Comparison of ENCODE assay signal across 8 mouse cellular contexts in the genomic region with DNA sequence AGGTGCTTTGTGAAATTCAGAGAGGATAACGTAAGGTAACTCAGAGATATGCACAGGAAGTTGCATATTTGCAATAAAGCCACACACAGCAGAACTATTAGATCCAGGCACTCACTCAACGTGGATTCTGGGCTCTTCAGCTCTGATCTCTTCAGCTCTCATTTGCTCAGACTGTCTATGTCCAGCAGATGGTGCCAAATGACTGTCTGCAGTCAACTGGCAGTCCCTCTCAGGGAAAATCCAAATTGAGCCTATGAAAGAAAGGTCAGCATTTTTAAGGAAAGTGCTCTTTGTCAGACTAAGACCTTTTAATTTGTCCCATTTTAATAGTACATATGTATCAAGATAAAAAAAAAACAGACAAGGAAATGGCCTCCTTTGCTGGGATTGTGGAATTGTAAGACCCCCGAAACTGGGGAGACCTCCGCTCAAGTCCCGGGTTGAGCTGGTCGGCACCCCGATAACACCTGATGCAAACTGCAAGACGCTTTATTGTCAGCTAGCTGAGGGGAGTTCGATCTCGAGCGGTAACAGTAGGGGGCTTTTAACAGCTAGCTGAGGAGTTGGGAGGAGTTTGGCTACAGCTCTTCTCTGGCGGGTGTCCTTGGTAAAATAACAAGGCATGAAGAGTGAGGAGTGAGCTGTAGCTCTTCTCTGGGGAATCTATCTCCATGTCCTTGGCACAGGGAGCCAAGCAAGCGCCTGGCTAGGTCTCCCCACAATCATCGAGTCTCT. TPM values are rescaled to one million over a fixed set of nuclear protein-coding genes. Genes with fewer than 3 reads are reported as not detected.
A peak's percentile ranks its signal among the peaks of the same experiment; 100 is the strongest.
DNase-seq lines count a peak whose midpoint lies in the region; ATAC-seq lines count a peak whose summit lies in the region.

No protein-coding gene starts in this region.

- peak overlapping the region; percentile 87 for H3K4me2 ChIP-seq in heart, embryonic 16.5 days (ENCODE audit: low read depth, low read length)
- H3K4me2 ChIP-seq in stomach, embryonic 16.5 days (ENCODE audit: low read depth, low read length), result peak overlapping the region; percentile 56

- H3K27ac ChIP-seq in embryonic facial prominence, embryonic 10.5 days (replicated peaks), result peak overlapping the region; percentile 44; the same call in 1 of the 2 replicates
- H3K27ac ChIP-seq in heart, embryonic 16.5 days (ENCODE audit: low read length), result no peak overlapping the region
- H3K27ac ChIP-seq in midbrain, embryonic 10.5 days (replicated peaks), result peak overlapping the region; percentile 67; the same call in 1 of the 2 replicates
- no peak overlapping the region for H3K27ac ChIP-seq in stomach, embryonic 16.5 days (ENCODE audit: low read length)

- no peaks in the 10 kb centered on the region for H3K36me3 ChIP-seq in embryonic facial prominence, embryonic 10.5 days (replicated peaks)
- no peaks in the 10 kb centered on the region for H3K36me3 ChIP-seq in heart, embryonic 16.5 days (ENCODE audit: control insufficient read depth, insufficient read depth)
- no peaks in the 10 kb centered on the region for H3K36me3 ChIP-seq in midbrain, embryonic 10.5 days
- H3K36me3 ChIP-seq in stomach, embryonic 16.5 days (ENCODE audit: control insufficient read depth, insufficient read depth, low read length), result no peaks in the 10 kb centered on the region

- H3K9ac ChIP-seq in heart, embryonic 16.5 days (ENCODE audit: low read length), result peak overlapping the region; percentile 66
- H3K9ac ChIP-seq in stomach, embryonic 16.5 days (ENCODE audit: low read length), result peak overlapping the region; percentile 56; the same call in 1 of the 2 replicates

- H3K9me3 ChIP-seq in embryonic facial prominence, embryonic 10.5 days, result no peaks in the 10 kb centered on the region
- H3K9me3 ChIP-seq in heart, embryonic 16.5 days (replicated peaks; ENCODE audit: control insufficient read depth, low read length), result no peaks in the 10 kb centered on the region
- no peaks in the 10 kb centered on the region for H3K9me3 ChIP-seq in midbrain, embryonic 10.5 days (replicated peaks)
- H3K9me3 ChIP-seq in stomach, embryonic 16.5 days (replicated peaks; ENCODE audit: control insufficient read depth, low read length), result no peaks in the 10 kb centered on the region

- intact Hi-C loops in heart, postnatal 25 days (cut with DNase I), result no loop called here

- DNase-seq in heart, adult 11 months, result peak; percentile 72
- DNase-seq in heart, postnatal 25 days (ENCODE audit: low spot score), result no peak
- peak; percentile 40 for DNase-seq in adrenal gland, adult 8-10 months
- DNase-seq in embryonic facial prominence, embryonic 10.5 days (ENCODE audit: low spot score), result peak; percentile 60
- DNase-seq in layer of hippocampus, adult 9-11 months, result peak; percentile 52
- peak; percentile 47 for DNase-seq in midbrain, embryonic 10.5 days (ENCODE audit: low spot score)

- peaks cover 6% of the 10 kb centered on the region; the same call in 1 of the 2 replicates for H3K4me1 ChIP-seq in embryonic facial prominence, embryonic 10.5 days
- H3K4me1 ChIP-seq in heart, embryonic 16.5 days (ENCODE audit: control insufficient read depth, insufficient read depth, low read length), result no peaks in the 10 kb centered on the region; the same call in 1 of the 2 replicates
- H3K4me1 ChIP-seq in midbrain, embryonic 10.5 days, result peaks cover 6% of the 10 kb centered on the region
- H3K4me1 ChIP-seq in stomach, embryonic 16.5 days (ENCODE audit: control insufficient read depth, insufficient read depth, low read length), result peaks cover 3% of the 10 kb centered on the region; the same call in 1 of the 2 replicates

- no peak for ATAC-seq in heart, embryonic 16.5 days (replicated peaks; ENCODE audit: extremely low read depth, insufficient read depth, low FRiP score)
- peak; percentile 60 for ATAC-seq in stomach, embryonic 16.5 days (ENCODE audit: insufficient read depth, low FRiP score)

- 7% methylated on average over 14 of the region's 14 CpGs for WGBS in embryonic facial prominence, embryonic 10.5 days
- WGBS in heart, embryonic 16.5 days, result 5% methylated on average over 14 of the region's 14 CpGs
- 6% methylated on average over 14 of the region's 14 CpGs for WGBS in midbrain, embryonic 10.5 days
- 6% methylated on average over 14 of the region's 14 CpGs for WGBS in stomach, embryonic 16.5 days

- H3K4me3 ChIP-seq in embryonic facial prominence, embryonic 10.5 days, result peak overlapping the region; percentile 46
- H3K4me3 ChIP-seq in heart, embryonic 16.5 days (ENCODE audit: low read length), result peak overlapping the region; percentile 50
- H3K4me3 ChIP-seq in midbrain, embryonic 10.5 days, result peak overlapping the region; percentile 48
- peak overlapping the region; percentile 35 for H3K4me3 ChIP-seq in stomach, embryonic 16.5 days (replicated peaks; ENCODE audit: low read length)

- no peaks in the 10 kb centered on the region for H3K27me3 ChIP-seq in embryonic facial prominence, embryonic 10.5 days (replicated peaks; ENCODE audit: low read depth, poor library complexity, severe bottlenecking)
- no peaks in the 10 kb centered on the region for H3K27me3 ChIP-seq in heart, embryonic 16.5 days (ENCODE audit: control insufficient read depth, insufficient read depth, low read length)
- no peaks in the 10 kb centered on the region for H3K27me3 ChIP-seq in midbrain, embryonic 10.5 days (ENCODE audit: low read depth, poor library complexity, severe bottlenecking)
- H3K27me3 ChIP-seq in stomach, embryonic 16.5 days (ENCODE audit: control insufficient read depth, insufficient read depth, low read length), result no peaks in the 10 kb centered on the region

RNA-seq across cellular contexts. Expression of a gene that starts 16.4 kb away (rescaled TPM):
- 10 to 100 TPM; 52.6 to 63.8 TPM for total RNA-seq in heart, postnatal 25 days (2021)
- 100 to 1,000 TPM in 2 of 4 experiments, 10 to 100 TPM in 2; 75.5 to 187 (median 117) TPM for total RNA-seq in adrenal gland, adult 8-10 months (2022)
- 4.4 and 4.8 TPM in 2 replicates for polyA plus RNA-seq in embryonic facial prominence, embryonic 10.5 days (2016; fragmentation: Nextera tagmentation; extraction: Ambion mirVana)
- polyA plus RNA-seq in heart, embryonic 16.5 days (2015; fragmentation: Nextera tagmentation; extraction: Ambion mirVana), result 17.9 TPM in 2 replicates
- 3.4 and 4.4 TPM in 2 replicates for polyA plus RNA-seq in midbrain, embryonic 10.5 days (2016; fragmentation: Nextera tagmentation; extraction: Ambion mirVana)
- 17.6 and 18.6 TPM in 2 replicates for polyA plus RNA-seq in stomach, embryonic 16.5 days (2015; fragmentation: Nextera tagmentation; extraction: Ambion mirVana)

RNA-seq across cellular contexts. Expression of a gene that starts 57.4 kb away (rescaled TPM):
- total RNA-seq in heart, postnatal 25 days (2021), result 1 to 10 TPM; 2.9 to 4.5 TPM
- total RNA-seq in adrenal gland, adult 8-10 months (2022), result 10 to 100 TPM in 2 of 4 experiments, 1 to 10 TPM in 2; 7.9 to 30.5 (median 11.8) TPM
- polyA plus RNA-seq in embryonic facial prominence, embryonic 10.5 days (2016; fragmentation: Nextera tagmentation; extraction: Ambion mirVana), result 0.99 and 1.8 TPM in 2 replicates
- 6.5 and 8.8 TPM in 2 replicates for polyA plus RNA-seq in heart, embryonic 16.5 days (2015; fragmentation: Nextera tagmentation; extraction: Ambion mirVana)
- 3.6 and 4.4 TPM in 2 replicates for polyA plus RNA-seq in midbrain, embryonic 10.5 days (2016; fragmentation: Nextera tagmentation; extraction: Ambion mirVana)
- polyA plus RNA-seq in stomach, embryonic 16.5 days (2015; fragmentation: Nextera tagmentation; extraction: Ambion mirVana), result 20.7 and 21.2 TPM in 2 replicates

Comparison
In these comparisons a context has a peak if more than half of its experiments do, and no peak if none do; other contexts are left out.
1. H3K27ac ChIP-seq: peak in embryonic facial prominence, embryonic 10.5 days (single experiment) and midbrain, embryonic 10.5 days (single experiment); none in heart, embryonic 16.5 days (single experiment) and stomach, embryonic 16.5 days (single experiment).
2. Peak in every context shown above with its lines, with median percentiles within 50 percentile points of each other: H3K4me3 ChIP-seq.